Mouse (Mus musculus): ENCODE results near the gene Plppr1. TPM values are rescaled to one million over a fixed set of nuclear protein-coding genes. Genes with fewer than 3 reads are reported as not detected.

Plppr1 gene
- total and polyA plus RNA-seq, 2 experiments from 2014 or later, result 53.3 to 59.8 TPM

- Histone ChIP-seq H3K4me3 (ENCODE audit: low read depth, low read length) (no peak overlapping the region), H3K9ac (no peak overlapping the region), H3K36me3 (ENCODE audit: insufficient read depth) (no peaks in the 10 kb centered on the region), H3K27ac (ENCODE audit: low read depth, low read length) (no peak overlapping the region), H3K4me1 (ENCODE audit: insufficient read depth) (no peaks in the 10 kb centered on the region; the same call in 1 of the 2 replicates), H3K27me3 (ENCODE audit: insufficient read depth, low read length) (no peaks in the 10 kb centered on the region), H3K4me2 (ENCODE audit: low read depth) (no peak overlapping the region; the same call in 1 of the 2 replicates), H3K9me3 (ENCODE audit: low read length) (no peaks in the 10 kb centered on the region)
- DNase-seq (no peak), ATAC-seq (no peak)
- TF ChIP-seq CTCF (IDR thresholded peaks at IDR 0.05; ENCODE audit: low read depth), result no peak
- 18% methylated on average over 2 of the region's 2 CpGs for WGBS
These were observed 1.2 kb upstream of the Plppr1 start for GRCm38 (mm10) chr4:49057916-49058315.

GRCm38 (mm10) chr4:49058557-49058956, 516 bp upstream of the Plppr1 start:
- Histone ChIP-seq H3K4me3 (ENCODE audit: low read depth, low read length) (peak overlapping the region; percentile 76), H3K27ac (ENCODE audit: low read depth, low read length) (peak overlapping the region; percentile 85), H3K27me3 (ENCODE audit: insufficient read depth, low read length) (no peaks in the 10 kb centered on the region), H3K9me3 (ENCODE audit: low read length) (no peaks in the 10 kb centered on the region), H3K4me2 (ENCODE audit: low read depth) (peak overlapping the region; percentile 65), H3K4me1 (ENCODE audit: insufficient read depth) (no peaks in the 10 kb centered on the region; the same call in 1 of the 2 replicates), H3K9ac (peak overlapping the region; percentile 81), H3K36me3 (ENCODE audit: insufficient read depth) (no peaks in the 10 kb centered on the region)
- DNase-seq (no peak), ATAC-seq (0 out of 2 replicates have a peak, but pooled peaks have one; percentile 0)
- no peak for TF ChIP-seq CTCF (IDR thresholded peaks at IDR 0.05; ENCODE audit: low read depth)
- 5% methylated on average over 7 of the region's 7 CpGs for WGBS

- peak overlapping the region; percentile 81 for H3K9ac ChIP-seq
- peak overlapping the region; percentile 76 for H3K4me3 ChIP-seq (ENCODE audit: low read depth, low read length)
- H3K27me3 ChIP-seq (ENCODE audit: insufficient read depth, low read length), result no peaks in the 10 kb centered on the region
- 3% methylated on average over 62 of the region's 62 CpGs for WGBS
- peak; percentile 23; the same call in 1 of the 2 replicates for TF ChIP-seq CTCF (IDR thresholded peaks at IDR 0.05; ENCODE audit: low read depth)
- no peaks in the 10 kb centered on the region for H3K9me3 ChIP-seq (ENCODE audit: low read length)
- no peaks in the 10 kb centered on the region for H3K36me3 ChIP-seq (ENCODE audit: insufficient read depth)
- DNase-seq (peak; percentile 86), ATAC-seq (peak; percentile 90)
- peak overlapping the region; percentile 65 for H3K4me2 ChIP-seq (ENCODE audit: low read depth)
- H3K4me1 ChIP-seq (ENCODE audit: insufficient read depth), result no peaks in the 10 kb centered on the region; the same call in 1 of the 2 replicates
- H3K27ac ChIP-seq (ENCODE audit: low read depth, low read length), result peak overlapping the region; percentile 85
These were observed 619 bp downstream of the Plppr1 start for GRCm38 (mm10) chr4:49059402-49060381.

- Histone ChIP-seq H3K27me3 (ENCODE audit: insufficient read depth, low read length) (no peaks in the 10 kb centered on the region), H3K27ac (ENCODE audit: low read depth, low read length) (no peak overlapping the region), H3K36me3 (ENCODE audit: insufficient read depth) (0 out of 2 replicates have a peak, but pooled peaks cover 3% of the 10 kb centered on the region), H3K4me2 (ENCODE audit: low read depth) (no peak overlapping the region), H3K4me1 (ENCODE audit: insufficient read depth) (no peaks in the 10 kb centered on the region; the same call in 1 of the 2 replicates), H3K9ac (no peak overlapping the region), H3K9me3 (ENCODE audit: low read length) (no peaks in the 10 kb centered on the region), H3K4me3 (ENCODE audit: low read depth, low read length) (no peak overlapping the region)
- DNase-seq, result no peak
- TF ChIP-seq CTCF (IDR thresholded peaks at IDR 0.05; ENCODE audit: low read depth), result no peak
- ATAC-seq, result no peak
- WGBS, result 42% methylated on average over 4 of the region's 4 CpGs
These were observed 10.4 kb downstream of the Plppr1 start for GRCm38 (mm10) chr4:49069471-49069870.

- DNase-seq, result peak; percentile 51
- Histone ChIP-seq H3K9ac (no peak overlapping the region), H3K4me1 (ENCODE audit: insufficient read depth) (no peaks in the 10 kb centered on the region; the same call in 1 of the 2 replicates), H3K9me3 (ENCODE audit: low read length) (no peaks in the 10 kb centered on the region), H3K4me2 (ENCODE audit: low read depth) (no peak overlapping the region), H3K27ac (ENCODE audit: low read depth, low read length) (no peak overlapping the region), H3K36me3 (ENCODE audit: insufficient read depth) (0 out of 2 replicates have a peak, but pooled peaks cover 3% of the 10 kb centered on the region), H3K27me3 (ENCODE audit: insufficient read depth, low read length) (no peaks in the 10 kb centered on the region), H3K4me3 (ENCODE audit: low read depth, low read length) (no peak overlapping the region)
- 44% methylated on average over 4 of the region's 4 CpGs for WGBS
- no peak for TF ChIP-seq CTCF (IDR thresholded peaks at IDR 0.05; ENCODE audit: low read depth)
- ATAC-seq, result no peak
These were observed 13.8 kb downstream of the Plppr1 start for GRCm38 (mm10) chr4:49072886-49073285.

- 89% methylated on average over 2 of the region's 2 CpGs for WGBS
- Histone ChIP-seq H3K4me2 (ENCODE audit: low read depth) (no peak overlapping the region), H3K27ac (ENCODE audit: low read depth, low read length) (no peak overlapping the region), H3K4me3 (ENCODE audit: low read depth, low read length) (no peak overlapping the region), H3K9ac (no peak overlapping the region), H3K36me3 (ENCODE audit: insufficient read depth) (no peaks in the 10 kb centered on the region), H3K27me3 (ENCODE audit: insufficient read depth, low read length) (no peaks in the 10 kb centered on the region), H3K4me1 (ENCODE audit: insufficient read depth) (no peaks in the 10 kb centered on the region; the same call in 1 of the 2 replicates), H3K9me3 (ENCODE audit: low read length) (no peaks in the 10 kb centered on the region)
- DNase-seq, result no peak
- no peak for TF ChIP-seq CTCF (IDR thresholded peaks at IDR 0.05; ENCODE audit: low read depth)
- no peak for ATAC-seq
These were observed 16.8 kb downstream of the Plppr1 start for GRCm38 (mm10) chr4:49075881-49076280.

- no peak overlapping the region for H3K9ac ChIP-seq
- DNase-seq (no peak), ATAC-seq (no peak)
- H3K9me3 ChIP-seq (ENCODE audit: low read length), result no peaks in the 10 kb centered on the region
- H3K27ac ChIP-seq (ENCODE audit: low read depth, low read length), result no peak overlapping the region
- 18% methylated on average over 1 of the region's 1 CpGs for WGBS
- H3K4me2 ChIP-seq (ENCODE audit: low read depth), result no peak overlapping the region
- no peaks in the 10 kb centered on the region for H3K36me3 ChIP-seq (ENCODE audit: insufficient read depth)
- H3K4me1 ChIP-seq (ENCODE audit: insufficient read depth), result no peaks in the 10 kb centered on the region
- TF ChIP-seq CTCF (IDR thresholded peaks at IDR 0.05; ENCODE audit: low read depth), result no peak
- no peaks in the 10 kb centered on the region for H3K27me3 ChIP-seq (ENCODE audit: insufficient read depth, low read length)
- H3K4me3 ChIP-seq (ENCODE audit: low read depth, low read length), result no peak overlapping the region
These were observed 20.3 kb downstream of the Plppr1 start for GRCm38 (mm10) chr4:49079399-49079798.

Data from forebrain, postnatal 0 days (tissue).